Mouse (Mus musculus) subcutaneous adipose tissue, adult 2 months (tissue): ENCODE results near the gene Clip4. TPM values are rescaled to one million over a fixed set of nuclear protein-coding genes. Genes with fewer than 3 reads are reported as not detected.

Source experiments
- polyA plus RNA-seq: library from polyadenylated mRNA; depleted of rRNA; stranded (reverse); fragments of >200 nt; gene quantifications from 2 replicates; pipeline ENCODE4 v1.2.3, GENCODE M21; 2012; ENCODE audit warnings: low replicate concordance; rRNA removed

Gene Clip4
- 1.7 and 7.8 TPM in 2 replicates for polyA plus RNA-seq

DNA sequence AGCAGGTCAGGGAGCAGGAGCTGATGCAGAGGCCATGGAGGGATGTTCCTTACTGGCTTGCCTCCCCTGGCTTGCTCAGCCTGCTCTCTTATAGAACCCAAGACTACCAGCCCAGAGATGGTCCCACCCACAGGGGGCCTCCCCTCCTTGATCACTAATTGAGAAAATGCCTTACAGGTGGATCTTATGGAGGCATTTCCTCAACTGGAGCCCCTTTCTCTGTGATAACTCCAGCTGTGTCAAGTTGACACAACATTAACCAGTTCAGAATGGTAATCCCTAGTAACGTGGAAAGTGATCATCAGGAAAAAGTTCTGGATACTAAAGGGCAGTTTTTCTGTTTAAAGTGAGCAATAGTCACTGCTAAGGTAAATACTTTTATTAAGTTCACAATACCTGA, at the start of gene Clip4:
TSS of gene Clip4 (plus strand) at position 301 of the 400 bp plus-strand sequence.

DNA sequence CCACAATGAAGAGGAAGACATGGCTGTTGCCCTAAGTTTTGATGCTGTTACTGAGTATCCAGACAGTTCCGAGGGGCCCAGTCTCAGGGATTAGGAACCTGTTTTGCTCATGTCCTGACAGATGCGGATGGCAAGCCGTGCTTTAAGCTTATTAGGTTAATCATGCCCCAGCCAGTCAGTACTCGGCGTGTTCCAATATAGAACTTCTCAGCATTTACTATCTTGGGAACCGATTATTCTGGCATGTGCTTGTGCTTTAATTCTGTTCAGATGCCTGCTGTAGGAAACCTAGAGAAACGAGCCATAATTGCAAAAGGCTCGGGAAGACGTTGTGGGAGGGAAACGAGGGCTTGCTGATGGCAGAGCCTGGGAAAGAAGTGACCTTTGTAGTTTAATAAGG, 15.4 kb upstream of the Clip4 start, which contains the start of gene Pcare:
TSS of gene Pcare (minus strand) at position 64 of the 400 bp plus-strand sequence.

Other genes starting within 250 kb of the Clip4 start
- 0.11 and 0.62 TPM in 2 replicates for gene Ndc80, start 241.6 kb upstream of the Clip4 start, polyA plus RNA-seq
- gene Spdya, start 216.4 kb upstream of the Clip4 start, polyA plus RNA-seq: not detected in 2 replicates
- gene Wdr43, start 152.6 kb upstream of the Clip4 start, polyA plus RNA-seq: 4.4 and 17.1 TPM in 2 replicates
- gene Togaram2, start 95.2 kb upstream of the Clip4 start, polyA plus RNA-seq: 1.6 TPM in 1 of 2 replicates, not detected in the other
- gene Pcare, start 15.6 kb upstream of the Clip4 start, polyA plus RNA-seq: not detected in 2 replicates